Mouse (Mus musculus): ENCODE measurements around the gene Gm20822.
"Not testable (repeated sequence)": the region's sequence is repeated elsewhere in the genome, so short reads cannot be mapped to it uniquely, and the experiment has no call there.

Gene Gm20822

GRCm38 (mm10) chrY:15884671-15885070, at the start of gene Gm20822:
Gene Gm20822 (minus strand): TSS chrY:15884771.
- not testable (repeated sequence) for DNase-seq (ENCODE audit: low read depth)
